Mouse (Mus musculus): ENCODE results near the gene Bank1.
"Not testable (repeated sequence)": the region's sequence is repeated elsewhere in the genome, so short reads cannot be mapped to it uniquely, and the experiment has no call there.

Bank1 gene

GRCm38 (mm10) chr3:136325783-136326182 is at the start of gene Bank1:
Gene Bank1 (minus strand): TSS chr3:136326066.
- peak in 1 of 2 experiments; percentile 16 for DNase-seq (ENCODE audit: low spot score in 2 of 2)

GRCm38 (mm10) chr3:136369916-136370315 is 44.0 kb upstream of the Bank1 start:
- no peak for DNase-seq (ENCODE audit: low spot score in 2 of 2)

- DNase-seq (ENCODE audit: low spot score in 2 of 2), result no peak
Measured at GRCm38 (mm10) chr3:136369466-136369865, 43.6 kb upstream of the Bank1 start.

DNA sequence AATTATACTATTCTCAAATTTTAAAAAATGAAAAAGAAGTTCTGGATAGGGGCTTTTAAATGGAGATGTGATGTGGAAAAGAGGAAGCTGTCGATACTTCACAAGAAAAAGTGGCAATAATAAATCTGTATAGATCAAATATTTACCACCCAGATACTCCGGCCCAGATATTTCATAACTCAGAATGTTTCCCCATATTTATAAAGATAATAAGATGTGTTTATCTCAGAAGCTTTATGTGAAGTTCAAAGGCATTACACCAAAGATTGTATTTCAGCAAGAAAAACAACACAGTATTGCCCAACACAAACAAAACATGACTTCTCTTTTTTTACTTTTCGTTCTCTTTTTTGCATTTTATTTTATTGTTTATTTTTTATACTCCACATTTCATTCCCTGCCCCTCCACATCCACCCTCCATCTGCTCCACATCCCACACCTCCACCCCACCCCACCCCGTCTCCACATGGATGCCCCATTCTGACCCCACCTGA is 42.7 kb upstream of the Bank1 start:
- DNase-seq (ENCODE audit: low spot score in 2 of 2), result no peak

DNA sequence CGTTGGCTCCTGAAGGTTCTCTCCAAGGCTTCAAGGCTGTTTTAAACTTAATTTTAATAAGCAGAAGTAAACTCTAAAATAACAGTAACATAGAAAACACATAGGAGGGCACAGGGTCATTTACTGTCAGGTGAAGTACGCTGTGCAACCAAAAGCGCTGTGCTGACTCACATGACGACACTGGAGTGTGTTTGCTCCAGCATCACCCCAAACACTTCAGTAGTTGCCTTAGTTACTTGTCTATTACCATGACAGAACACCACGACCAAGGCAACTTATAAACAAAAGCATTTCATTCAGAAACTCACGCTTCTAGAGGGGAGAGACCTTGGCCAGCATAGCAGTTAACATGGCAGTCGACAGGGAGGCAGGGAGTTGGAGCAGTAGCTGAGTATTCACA is 23.8 kb upstream of the Bank1 start:
- no peak for DNase-seq (ENCODE audit: low spot score in 2 of 2)

DNA sequence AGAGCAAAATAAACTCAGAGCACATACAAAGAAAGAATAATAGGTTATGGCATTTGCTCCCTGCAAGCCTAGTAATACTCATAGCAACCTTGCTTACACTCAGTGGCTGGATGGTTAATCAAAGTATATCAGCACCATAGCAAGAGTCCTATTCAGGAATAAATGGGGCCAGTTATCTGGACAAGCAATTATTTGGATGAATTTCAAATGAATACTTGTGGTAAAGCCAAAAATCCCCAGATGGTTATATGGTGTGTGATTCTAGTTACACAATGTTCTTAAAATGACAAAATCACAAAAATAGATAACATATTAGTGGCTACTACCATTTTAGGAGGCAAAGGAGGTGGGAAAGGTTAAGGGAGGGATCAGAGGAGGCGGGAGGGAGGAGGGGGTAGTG is 22.7 kb upstream of the Bank1 start:
- no peak for DNase-seq (ENCODE audit: low spot score in 2 of 2)

GRCm38 (mm10) chr3:136347277-136347676 is 21.4 kb upstream of the Bank1 start:
- DNase-seq (ENCODE audit: low spot score in 2 of 2), result no peak

- no peak for DNase-seq (ENCODE audit: low spot score in 2 of 2)
Measured at GRCm38 (mm10) chr3:136341911-136342310, 16.0 kb upstream of the Bank1 start.

DNA sequence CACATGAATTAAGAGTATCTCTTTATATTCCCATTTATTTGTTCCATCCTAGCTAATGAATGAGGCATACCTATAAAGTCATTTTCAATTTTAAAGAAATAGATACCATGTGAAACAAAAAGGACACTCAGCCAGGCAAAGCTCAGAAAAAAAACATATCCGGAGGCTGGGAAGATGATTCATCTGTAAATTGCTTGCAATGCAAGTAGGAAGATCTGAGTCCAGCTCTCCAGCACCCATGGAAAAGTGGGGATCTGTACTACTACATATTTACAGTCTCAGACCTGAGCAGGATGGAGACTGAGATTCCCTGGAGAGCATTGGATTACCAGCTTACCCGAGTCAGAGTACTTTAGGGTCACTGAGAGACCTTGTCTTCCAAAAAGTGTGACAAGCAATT is 14.0 kb upstream of the Bank1 start:
- DNase-seq (ENCODE audit: low spot score in 2 of 2), result no peak

- no peak for DNase-seq (ENCODE audit: low spot score in 2 of 2)
Measured at GRCm38 (mm10) chr3:136331135-136331534, 5.3 kb upstream of the Bank1 start.

- DNase-seq (ENCODE audit: low spot score in 2 of 2), result no peak
Measured at GRCm38 (mm10) chr3:136330043-136330442, 4.2 kb upstream of the Bank1 start.

GRCm38 (mm10) chr3:136329133-136329532 is 3.3 kb upstream of the Bank1 start:
- DNase-seq (ENCODE audit: low spot score in 2 of 2), result no peak

DNA sequence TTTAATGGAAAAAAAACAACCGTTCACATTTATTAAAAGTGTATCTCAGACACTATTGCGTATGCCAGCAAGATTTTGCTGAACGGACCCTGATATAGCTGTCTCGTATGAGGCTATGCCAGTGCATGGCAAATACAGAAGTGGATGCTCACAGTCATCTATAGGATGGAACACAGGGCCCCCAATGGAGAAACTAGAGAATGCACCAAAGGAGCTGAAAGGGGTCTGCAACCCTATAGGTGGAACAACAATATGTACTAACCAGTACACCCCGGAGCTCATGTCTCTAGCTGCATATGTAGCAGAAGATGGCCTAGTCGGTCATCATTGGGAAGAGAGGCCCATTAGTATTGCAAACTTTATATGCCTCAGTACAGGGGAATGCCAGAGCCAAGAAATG is 1.1 kb downstream of the Bank1 start:
- DNase-seq (ENCODE audit: low spot score in 2 of 2), result not testable (repeated sequence)

- no peak for DNase-seq (ENCODE audit: low spot score in 2 of 2)
Measured at GRCm38 (mm10) chr3:136321936-136322335, 3.9 kb downstream of the Bank1 start.

DNA sequence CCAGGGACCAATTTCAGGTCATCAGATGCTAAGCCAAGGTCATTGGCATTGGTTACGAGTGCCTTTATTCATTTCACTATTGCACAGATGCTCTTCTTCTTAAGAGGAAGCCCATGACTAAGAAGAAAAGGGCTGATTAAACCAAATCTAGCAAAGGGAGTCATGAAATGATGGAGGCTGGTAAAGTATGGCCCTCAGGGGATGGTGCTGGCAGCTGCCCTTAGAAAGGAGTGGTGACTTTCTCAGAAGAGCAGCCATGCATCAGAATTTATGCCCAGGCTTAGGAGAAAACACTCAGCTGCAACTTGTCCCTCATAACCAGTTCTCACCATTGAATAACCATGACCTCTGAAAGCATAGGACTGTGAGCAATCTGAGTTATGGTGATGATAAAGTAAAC is 17.4 kb downstream of the Bank1 start:
- no peak for DNase-seq (ENCODE audit: low spot score in 2 of 2)

- no peak for DNase-seq (ENCODE audit: low spot score in 2 of 2)
Measured at GRCm38 (mm10) chr3:136306564-136307158, 19.2 kb downstream of the Bank1 start.

DNA sequence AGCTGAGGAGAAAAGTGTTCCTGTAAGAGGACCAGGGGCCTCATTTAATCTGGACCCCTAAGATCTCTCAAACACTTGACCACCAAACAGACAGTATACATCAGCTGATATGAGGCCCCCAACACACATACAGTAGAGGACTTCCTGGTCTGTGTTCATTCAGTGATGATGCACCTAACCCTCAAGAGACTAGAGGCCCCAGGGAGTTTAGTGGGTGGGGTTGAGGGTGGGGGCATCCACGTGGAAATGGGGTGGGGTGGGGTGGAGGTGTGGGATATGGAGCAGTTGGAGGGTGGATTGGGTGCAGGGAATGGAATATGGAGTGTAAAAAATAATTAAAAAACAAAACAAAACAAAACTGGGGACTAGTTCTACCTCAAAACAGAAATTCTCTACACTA is 23.3 kb downstream of the Bank1 start:
- no peak for DNase-seq (ENCODE audit: low spot score in 2 of 2)

GRCm38 (mm10) chr3:136300810-136301209 is 25.1 kb downstream of the Bank1 start:
- DNase-seq (ENCODE audit: low spot score in 2 of 2), result not testable (repeated sequence)

DNA sequence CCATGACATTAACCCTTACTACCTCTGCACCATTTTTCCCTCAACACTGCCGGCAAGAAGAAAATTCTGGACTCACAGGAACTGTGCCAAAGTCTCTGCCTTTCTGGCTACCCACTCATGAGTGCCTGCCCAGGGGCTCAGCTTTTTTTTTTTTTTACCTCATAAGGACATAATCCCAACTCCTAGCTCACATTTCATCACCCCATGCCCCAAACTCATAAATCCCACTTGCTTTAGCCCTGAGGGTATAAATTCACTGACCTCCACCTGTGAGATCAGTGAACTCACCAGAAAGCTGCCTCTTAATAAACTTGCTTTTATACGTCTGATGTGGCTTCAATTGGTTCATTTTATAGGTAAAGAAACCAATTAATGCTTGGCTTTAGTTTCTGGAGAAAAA is 28.5 kb downstream of the Bank1 start:
- no peak for DNase-seq (ENCODE audit: low spot score in 2 of 2)

DNA sequence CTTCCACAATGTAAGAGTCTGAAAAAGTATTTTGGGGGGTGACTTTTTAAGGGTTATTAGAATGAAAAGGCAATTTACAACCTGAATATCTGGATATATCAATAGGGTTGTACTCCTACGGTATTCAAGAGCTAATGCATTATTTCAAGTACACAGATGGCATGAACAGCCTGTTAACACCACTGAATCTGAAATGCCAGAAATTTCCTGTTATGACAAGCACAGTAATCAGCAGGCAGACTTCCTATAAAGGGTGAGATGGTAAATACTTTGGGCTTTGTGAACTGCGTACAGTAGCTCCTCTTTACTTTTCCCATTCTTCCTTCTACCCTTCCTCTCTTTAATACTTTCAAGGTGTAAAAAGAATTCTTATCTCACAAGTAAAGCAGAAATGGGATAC is 30.6 kb downstream of the Bank1 start:
- no peak for DNase-seq (ENCODE audit: low spot score in 2 of 2)

- no peak for DNase-seq (ENCODE audit: low spot score in 2 of 2)
Measured at GRCm38 (mm10) chr3:136287883-136288282, 38.0 kb downstream of the Bank1 start.

DNA sequence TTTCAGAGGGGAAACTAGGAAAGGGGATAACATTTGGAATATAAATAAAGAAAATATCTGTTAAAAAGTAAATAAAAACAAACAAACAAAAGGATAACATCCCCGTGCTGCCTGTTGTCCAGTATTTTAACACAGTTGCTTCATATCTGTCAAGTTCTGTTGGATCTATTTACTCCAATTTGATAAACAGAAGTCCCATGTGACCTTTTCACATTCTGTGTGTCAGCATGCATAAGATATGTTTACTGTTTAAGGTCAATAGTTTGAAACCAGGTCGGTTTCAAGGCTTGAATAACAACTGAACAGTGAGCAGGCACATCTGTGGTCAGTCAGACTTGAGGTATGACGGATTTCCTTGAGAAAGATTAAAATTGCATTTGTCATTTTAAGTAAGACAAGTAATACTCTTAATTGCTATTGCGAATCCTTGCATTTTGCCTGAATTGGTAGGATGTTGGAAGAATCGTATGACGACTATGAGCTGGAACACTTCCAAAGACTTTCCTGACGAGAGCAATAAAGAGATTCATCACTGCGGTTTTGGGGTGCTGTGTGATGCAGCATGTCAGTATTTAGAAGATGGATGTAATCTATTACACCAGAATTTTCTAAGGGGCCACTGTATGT is 60.8 kb downstream of the Bank1 start:
- no peak for DNase-seq (ENCODE audit: low spot score in 2 of 2)

- no peak for DNase-seq (ENCODE audit: low spot score in 2 of 2)
Measured at GRCm38 (mm10) chr3:136257761-136258160, 68.1 kb downstream of the Bank1 start.

DNA sequence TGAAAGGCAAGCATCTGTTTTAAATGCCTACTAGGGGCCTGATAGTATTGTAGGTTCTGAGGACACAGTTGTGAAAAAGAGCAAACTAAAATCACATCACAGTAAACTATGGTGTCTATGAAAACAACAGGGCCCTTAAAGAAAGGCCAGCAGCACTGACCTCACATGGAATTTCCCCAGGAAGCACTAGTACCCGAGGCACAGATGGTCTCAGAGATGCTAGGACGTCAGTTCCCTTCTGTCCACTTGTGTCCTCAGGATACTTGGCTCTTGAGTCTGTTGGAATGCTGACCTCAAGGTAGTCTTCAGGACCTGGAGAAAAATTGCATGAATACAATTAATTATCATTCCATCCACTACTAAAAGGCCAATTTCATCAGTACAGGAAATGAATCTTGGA is 71.2 kb downstream of the Bank1 start:
- DNase-seq (ENCODE audit: low spot score in 2 of 2), result no peak
